Mouse (Mus musculus) brain, embryonic 14.5 days (tissue): Measurements from ENCODE around the gene Sirt2.

ENCODE experiments used
- CTCF ChIP-seq: fragments of 200-500 bp; IDR thresholded peaks from 2 replicates; pipeline ENCODE4 v1.5.1; 2012; ENCODE audit warnings: inconsistent platforms, mild to moderate bottlenecking, moderate library complexity, borderline replicate concordance; ENCODE audit not compliant: insufficient read depth, insufficient read length; ENCODE audit errors: extremely low read depth
- POLR2A ChIP-seq: fragments of 200-500 bp; IDR thresholded peaks from 2 replicates; pipeline ENCODE4 v1.6.1; 2012; ENCODE audit warnings: mild to moderate bottlenecking, inconsistent platforms, borderline replicate concordance; ENCODE audit not compliant: poor library complexity, insufficient read depth, insufficient read length, severe bottlenecking; ENCODE audit errors: extremely low read depth

DNA sequence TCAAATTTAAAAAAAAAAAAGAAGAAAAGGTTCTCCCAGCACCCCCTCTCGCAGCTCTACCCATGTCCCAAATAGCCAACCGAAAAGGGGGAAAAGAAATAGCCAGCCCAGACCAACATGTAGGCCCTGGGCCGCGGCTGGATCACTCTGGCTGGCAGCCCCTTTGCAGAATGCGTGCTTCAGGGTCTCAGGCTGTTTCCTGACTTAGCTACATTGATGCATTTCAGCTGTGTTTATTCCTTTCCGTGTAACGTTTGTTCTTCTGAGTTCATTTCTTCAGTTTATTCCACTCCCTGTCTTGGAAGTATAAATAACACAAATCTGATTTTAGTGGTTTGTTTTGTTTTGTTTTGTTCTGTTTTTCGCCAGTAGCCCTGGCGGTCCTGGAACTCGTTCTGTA lies 48.8 kb upstream of the Sirt2 start:
- TF ChIP-seq CTCF = no peak
- TF ChIP-seq POLR2A = no peak
